Mouse (Mus musculus) cerebellum, postnatal 10 days (tissue): ENCODE results near the gene Cyth3.

Experiments
- DNase-seq, 2 experiments: peaks; one replicate each; pipeline ENCODE4 v3.0.0; 2021; ENCODE audit warnings: mixed read lengths in 2 of 2

Gene Cyth3

DNA sequence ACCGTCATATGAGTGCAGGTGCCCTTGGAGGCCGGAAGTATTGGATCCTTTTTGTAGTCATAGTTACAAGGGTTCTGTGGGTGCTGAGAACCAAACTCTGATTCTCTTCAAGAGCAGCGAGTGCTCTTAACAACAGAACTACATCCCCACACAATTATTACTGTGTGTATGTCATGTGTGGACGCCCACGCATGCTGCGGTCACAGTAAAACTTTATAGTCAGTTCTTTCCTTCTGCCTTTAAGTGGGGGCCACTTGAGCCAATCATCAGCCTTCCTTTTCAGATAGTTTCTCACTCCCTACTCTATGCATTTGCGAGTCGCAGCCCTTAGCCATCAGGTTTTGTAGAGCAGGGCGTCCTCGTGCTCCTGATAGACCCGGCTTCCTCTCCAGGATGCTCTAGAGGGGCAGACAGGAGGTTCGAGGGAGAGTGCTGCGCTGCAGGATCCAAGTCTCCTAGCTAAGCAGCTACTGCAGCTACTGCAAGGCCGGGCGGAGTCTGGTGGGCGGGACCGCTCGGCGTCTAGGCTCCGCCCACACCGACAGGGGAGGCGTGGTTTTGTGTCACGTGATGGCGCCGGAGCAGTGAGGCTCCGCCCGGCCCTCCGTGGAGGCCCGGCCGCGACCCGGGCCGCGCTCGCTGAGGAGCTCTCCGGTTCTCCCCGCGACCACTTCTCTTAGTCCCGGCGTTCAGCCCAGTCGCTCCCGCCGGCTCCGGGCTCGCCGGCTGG lies at the start of gene Cyth3:
Cyth3 (plus strand) TSS at position 555 of the 730 bp plus-strand sequence.
- peak; percentile 97 for DNase-seq

- DNase-seq, result no peak
Measured at GRCm38 (mm10) chr5:143573067-143573466, 49.2 kb upstream of the Cyth3 start.

DNA sequence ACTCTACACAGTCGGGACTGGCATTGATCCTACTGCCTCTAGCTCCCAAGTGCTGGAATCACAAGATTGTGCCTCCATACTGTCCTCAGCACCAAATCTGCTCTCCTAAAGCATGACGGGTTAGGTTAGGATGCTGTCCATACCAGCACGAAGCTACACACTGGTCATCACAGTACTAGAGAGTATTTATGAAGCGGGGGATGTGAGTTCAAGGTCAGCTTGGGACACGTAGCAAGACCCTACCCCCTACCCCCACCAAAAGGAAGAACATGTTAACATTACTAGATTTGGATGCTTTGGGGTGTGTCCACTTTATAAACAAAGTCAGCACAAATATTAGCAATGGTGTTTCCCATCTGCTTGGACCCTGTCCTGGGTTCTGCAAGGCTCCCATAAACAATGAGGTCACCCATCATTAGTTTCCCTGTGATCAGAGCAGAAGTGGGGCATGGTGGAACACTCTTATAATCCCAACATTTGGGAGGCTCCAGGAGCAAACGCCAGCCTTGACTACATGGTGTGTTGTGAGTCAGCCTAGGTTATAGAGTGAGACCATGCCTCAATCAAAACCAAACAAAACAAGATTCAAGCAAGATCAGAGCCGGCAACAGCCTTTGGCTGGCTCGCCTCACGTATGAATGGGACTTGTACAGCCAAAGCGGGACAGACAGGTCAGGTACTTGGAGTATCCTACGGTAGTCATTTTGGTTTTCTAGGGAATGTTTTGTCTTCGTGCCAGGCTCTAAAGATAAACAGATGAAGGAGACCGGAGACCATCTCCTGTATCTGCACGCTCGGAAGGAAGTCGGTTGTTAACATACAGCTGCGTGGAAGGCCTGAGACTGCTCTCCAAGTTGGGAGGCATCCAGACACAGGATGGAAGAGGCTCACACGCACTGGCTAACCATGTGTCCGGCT lies 47.7 kb upstream of the Cyth3 start:
- no peak for DNase-seq

DNA sequence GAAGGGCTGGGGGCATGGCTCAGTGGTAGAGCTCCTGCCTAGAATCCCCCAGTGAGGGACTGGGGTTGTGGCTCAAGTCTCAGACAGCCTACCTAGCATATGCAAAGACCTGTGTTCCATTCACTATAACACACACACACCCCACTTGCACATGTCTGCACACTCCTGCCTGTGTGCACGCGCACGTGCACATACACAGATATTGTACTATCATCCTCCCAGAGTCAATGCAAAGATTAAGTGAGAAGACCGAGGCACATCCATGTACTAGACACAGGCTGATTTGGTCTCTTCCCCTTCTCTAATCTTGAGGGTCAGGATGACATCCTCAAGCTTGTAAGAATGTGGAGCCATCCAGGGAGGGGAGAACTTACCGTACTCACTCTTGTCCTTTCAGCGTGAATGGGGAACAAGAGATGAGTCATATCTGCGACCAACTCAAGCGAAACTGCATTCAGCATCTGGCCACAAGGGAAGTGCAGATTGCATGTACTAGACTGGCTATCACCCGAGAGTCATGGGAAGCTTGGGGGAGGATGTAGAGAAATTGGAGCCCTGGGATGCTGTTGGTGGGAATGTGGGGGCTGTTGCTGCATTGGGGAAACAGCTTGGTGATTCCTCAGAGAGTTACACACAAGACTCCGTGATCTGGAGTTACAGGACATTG lies 42.6 kb upstream of the Cyth3 start:
- no peak for DNase-seq

GRCm38 (mm10) chr5:143580982-143581381 lies 41.3 kb upstream of the Cyth3 start:
- DNase-seq, result no peak

DNA sequence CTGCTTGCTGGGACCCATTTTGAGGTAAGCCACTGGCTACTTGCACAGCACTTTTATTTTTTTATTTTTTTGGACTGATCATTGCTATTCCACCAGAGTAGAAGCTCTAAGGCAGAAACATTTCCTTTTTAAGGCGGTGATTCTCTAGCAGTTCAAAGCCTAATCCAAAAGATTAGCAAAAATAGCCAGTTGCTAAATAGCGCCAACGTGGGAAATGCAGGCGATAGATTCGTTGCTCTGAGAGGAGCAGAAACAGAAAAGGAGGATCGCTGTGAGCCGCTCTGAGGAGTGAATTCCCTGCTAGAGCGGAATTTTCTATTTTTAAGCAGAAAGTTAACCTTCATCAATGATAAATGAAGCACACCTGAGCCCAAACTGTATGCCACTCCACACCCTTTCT lies 40.4 kb upstream of the Cyth3 start:
- no peak for DNase-seq

DNA sequence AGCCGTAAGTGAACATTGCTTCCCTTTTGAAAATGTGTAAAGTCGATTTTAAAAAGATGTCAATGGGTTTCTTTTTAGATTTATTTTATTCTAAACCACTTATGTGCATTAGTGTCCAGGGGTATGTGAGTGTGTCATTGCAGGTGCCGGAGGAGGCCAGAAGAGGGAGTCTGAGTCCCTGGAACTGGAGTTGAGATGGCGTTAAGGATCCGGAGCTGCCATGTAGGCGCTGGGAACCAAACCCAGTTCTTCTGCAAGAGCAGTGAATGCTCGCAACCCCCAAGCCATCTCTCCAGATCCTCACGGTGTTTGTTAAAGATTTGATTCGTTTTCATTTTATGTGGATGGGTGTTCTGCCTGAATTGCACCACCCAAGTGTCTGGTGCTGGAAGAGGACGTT lies 39.2 kb upstream of the Cyth3 start:
- DNase-seq, result no peak

DNA sequence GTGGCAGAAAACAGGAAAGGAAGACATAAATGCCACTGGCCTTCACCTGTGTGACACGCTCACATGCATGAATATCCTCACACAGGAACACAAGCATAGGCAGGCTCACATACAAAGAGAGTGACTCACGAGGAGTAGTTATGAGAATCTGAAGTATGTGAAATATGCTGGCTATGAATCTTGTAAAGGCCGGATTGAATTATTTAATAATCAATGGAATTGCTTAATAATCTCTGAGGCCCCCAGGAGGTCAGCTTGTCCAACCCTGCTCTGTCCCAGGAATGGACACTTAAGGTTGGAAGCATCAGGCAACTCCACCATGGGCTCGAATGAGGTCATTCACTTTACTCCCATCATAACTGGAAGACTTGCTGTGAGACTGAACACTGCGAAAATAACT lies 37.3 kb upstream of the Cyth3 start:
- DNase-seq, result no peak

DNA sequence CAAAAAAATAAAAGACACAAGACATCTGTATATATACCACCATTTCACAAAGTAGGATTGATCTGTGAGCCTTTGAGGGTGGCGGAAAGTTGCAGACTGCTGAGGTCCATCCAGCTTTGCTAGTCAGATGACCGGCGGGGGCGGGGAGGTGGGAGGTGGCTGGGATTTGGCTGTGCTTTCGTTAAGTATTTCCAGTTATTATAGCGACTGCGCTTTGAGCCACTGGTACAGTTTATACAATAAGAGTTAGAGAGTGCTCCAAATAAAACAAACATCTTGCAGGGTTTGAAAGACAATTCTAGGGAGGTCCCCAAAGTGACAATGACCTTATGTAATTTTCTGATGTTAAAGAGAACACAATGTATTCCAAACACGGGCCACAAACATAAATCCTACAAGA lies 35.9 kb upstream of the Cyth3 start:
- no peak for DNase-seq

DNA sequence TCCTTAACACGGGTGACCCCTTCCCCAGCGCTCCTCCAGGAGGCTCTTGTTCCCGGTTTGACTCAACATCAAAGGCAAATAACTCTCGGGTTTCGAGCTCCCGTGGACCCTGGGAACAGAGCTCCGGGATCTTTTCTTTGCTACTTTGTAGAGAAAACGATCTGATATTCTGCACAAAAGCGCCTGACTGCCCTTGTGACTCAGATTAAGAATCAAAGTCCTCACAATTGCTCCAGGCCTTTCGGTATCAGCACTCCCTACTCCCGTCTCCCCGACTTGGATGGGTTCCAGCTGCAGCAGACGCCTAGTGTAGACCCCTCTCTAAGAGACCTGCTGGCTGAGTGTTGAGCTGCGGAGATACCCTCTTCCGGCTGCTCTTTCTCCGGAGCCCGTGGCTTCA lies 33.1 kb upstream of the Cyth3 start:
- DNase-seq, result peak; percentile 56 to 70

DNA sequence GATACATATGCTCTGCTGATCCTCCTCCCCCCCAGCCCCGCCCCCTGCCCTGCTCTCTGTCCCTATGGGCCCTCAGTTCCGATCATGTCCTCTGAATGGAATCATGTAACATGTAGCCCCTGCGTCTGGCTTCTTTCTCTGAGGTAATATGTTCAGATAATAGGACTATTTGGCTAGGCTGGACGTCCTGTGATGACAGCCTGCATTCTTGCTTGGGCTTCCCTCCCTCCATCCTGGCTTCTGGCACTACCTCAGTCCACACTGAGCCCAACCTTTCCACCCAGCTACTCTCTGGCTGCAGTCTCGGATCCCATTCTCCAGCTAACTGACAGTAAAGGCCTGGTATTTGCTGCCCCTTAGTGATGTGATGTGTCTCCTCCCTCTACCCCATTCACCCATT lies 29.3 kb upstream of the Cyth3 start:
- no peak for DNase-seq

DNA sequence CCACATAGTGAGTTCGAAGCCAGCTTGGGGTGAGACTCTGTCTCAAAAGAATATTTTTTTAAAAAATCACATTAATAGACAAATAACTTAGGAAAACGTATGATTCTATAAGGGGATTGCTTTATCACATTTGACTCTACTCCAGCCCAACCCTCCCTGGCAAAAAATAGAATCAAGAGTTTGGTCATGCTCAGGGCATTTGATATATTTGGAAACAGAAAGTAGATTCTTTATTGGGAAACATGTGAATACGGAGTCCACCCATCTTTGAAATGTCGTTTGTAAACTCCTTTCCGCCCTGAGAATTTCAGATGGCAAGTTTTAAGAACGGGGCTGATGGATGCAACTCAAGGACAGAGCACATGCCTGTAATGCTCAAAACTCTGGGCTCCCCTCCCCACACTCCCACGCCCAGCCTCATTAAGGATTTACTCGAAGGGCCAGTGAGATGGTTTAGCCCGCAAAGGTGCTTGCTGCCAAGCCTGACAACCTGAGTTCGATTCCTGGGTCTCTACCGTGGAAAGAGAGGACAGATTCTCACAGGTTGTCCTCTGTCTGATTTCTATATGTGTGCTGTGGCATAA lies 28.6 kb upstream of the Cyth3 start:
- DNase-seq, result no peak

DNA sequence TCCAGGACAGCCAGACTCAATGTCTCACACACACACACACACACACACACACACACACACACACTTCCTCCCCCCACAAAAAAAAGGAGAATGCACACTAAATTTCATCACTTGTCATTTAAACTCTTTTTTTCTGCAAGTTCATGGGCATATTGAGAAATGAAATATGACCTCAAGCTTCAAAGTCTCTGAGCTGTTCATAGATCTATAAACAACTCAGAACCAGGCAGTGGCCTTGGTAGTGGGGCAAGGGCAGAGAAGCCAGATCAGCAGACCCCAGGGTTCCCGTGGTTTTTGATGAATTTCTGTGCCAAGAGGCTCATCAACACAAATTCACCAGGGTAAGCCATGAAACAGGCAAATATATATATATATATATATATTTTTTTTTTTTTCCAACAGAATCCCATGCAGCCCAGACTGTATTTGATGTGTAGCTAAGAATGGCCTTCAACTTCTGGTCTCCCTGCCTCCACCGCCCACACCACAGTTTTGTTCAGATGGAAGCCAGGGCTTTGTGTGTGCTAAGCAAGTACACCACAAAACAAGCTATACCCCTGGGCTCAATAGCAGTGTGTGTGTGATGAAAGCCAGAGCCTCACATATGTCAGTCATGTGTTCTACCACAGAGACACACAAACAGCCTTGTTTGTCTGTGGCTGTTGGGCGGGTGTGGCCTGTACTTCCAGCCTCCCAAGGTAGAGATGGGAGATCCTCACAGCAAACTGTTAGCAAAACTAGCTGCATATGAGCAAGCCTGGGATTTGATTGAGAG lies 27.8 kb upstream of the Cyth3 start:
- DNase-seq, result no peak

- no peak for DNase-seq
Measured at GRCm38 (mm10) chr5:143602051-143602450, 20.2 kb upstream of the Cyth3 start.

- no peak for DNase-seq
Measured at GRCm38 (mm10) chr5:143604157-143604774, 18.0 kb upstream of the Cyth3 start.

GRCm38 (mm10) chr5:143606756-143607155 lies 15.5 kb upstream of the Cyth3 start:
- no peak for DNase-seq

DNA sequence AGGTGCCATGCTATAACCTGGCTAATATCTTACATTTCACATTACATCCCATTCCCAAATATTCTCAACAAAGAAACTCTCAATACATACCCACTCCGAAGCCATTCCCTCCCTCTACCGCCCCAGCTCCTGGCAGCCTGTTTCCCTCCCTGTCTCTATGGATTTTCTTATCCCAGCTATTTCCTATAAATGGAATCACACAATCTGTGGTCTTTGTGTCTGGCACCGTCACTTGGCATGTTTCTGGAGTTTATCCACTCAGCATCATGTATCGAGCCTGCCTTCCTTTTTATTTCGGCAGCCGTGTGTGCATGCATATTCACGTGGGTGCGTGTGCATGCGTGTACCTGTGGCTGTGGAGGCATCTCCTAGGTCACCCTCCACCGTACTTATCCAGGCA lies 14.1 kb upstream of the Cyth3 start:
- no peak for DNase-seq

GRCm38 (mm10) chr5:143611954-143612353 lies 10.3 kb upstream of the Cyth3 start:
- no peak for DNase-seq

DNA sequence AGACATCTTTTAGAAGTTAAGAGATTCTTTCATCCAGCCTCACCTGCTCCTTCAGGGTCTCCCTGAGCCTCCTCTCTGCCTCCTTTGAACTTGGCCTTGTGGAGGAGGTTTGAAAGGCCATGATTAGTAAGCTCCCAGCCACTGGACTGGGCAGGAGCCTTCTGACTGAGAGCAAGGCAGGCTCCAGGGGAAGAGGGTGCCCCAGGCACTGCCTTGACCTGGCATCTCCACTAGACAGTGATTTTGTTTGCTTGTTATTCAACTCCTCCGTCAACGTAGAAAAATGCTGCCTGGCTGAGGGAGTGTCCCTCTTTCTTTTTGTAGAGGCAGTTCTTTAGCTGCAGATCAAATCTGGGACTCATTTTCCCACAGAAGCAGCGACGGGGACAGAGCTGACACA lies 9.0 kb upstream of the Cyth3 start:
- DNase-seq, result no peak

DNA sequence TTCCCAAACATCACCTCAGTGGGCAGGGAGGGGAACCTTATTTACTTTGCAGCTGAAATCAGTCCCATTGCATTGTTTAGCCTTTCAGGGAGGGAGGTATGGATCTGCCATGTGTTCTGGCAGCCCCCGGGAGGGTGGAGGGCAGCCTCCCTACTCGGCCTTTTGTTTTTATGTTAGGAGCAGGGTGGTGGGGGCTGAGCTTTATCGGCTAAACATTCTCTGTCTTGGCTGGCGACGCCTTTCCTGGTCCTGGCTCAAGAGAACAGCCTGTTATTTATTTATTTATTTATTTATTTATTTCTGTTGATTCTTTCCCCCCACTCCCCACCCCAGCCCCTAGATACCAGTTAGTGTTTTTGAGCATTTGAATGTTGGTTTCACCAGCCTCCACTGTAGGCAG lies 7.7 kb upstream of the Cyth3 start:
- no peak for DNase-seq

- no peak for DNase-seq
Measured at GRCm38 (mm10) chr5:143615353-143615752, 6.9 kb upstream of the Cyth3 start.

DNA sequence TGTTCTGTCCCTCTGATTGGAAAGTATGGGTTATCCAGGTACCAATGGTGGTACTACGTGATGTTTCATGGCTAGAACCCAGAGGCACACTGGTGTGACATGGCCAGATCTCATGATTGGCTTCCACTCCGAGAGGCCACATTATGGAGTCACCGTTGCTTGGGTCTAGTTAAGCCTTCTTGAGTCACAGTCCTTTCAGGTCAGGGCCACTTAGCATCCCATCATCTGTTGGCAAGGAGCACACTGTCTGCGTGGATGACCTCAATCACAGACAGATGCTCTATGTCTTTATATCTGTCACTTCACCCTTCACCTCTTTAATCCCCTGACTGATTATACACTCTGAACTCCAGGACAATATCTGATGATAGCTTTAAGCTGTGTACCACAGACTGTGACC lies 6.1 kb upstream of the Cyth3 start:
- no peak for DNase-seq
